Mouse (Mus musculus) embryonic facial prominence, embryonic 11.5 days (tissue): ENCODE data around the gene Tamm41. TPM values are rescaled to one million over a fixed set of nuclear protein-coding genes. Genes with fewer than 3 reads are reported as not detected.

ENCODE experiments used
- ATAC-seq: fragments of 200-750 bp; cut with Nextera tagmentation; replicated peaks from 2 replicates; pipeline ENCODE4 v1.8.0; 2017; ENCODE audit warnings: low read depth; ENCODE audit not compliant: insufficient number of reproducible peaks, low FRiP score, low TSS enrichment
- DNase-seq: peaks from one replicate; pipeline ENCODE4 v3.0.0-alpha.2; 2015; ENCODE audit warnings: low spot score
- H3K27ac ChIP-seq: fragments of 300-500 bp; sonication (generic); replicated peaks from 2 replicates; pipeline ENCODE4 v1.5.1; 2014; ENCODE audit warnings: mild to moderate bottlenecking, low read depth, low read length, control low read depth
- H3K27me3 ChIP-seq: fragments of 300-500 bp; sonication (generic); 2 replicates; pipeline ENCODE4 v1.6.1; 2014; ENCODE audit warnings: mild to moderate bottlenecking, low read length, moderate library complexity, mixed read lengths; ENCODE audit not compliant: control insufficient read depth, insufficient read depth
- H3K36me3 ChIP-seq: fragments of 300-500 bp; sonication (generic); replicated peaks from 2 replicates; pipeline ENCODE4 v1.6.1; 2014; ENCODE audit warnings: low read depth, mild to moderate bottlenecking, low read length, moderate library complexity, mixed read lengths; ENCODE audit not compliant: control insufficient read depth, insufficient read depth
- H3K4me1 ChIP-seq: fragments of 300-500 bp; sonication (generic); 2 replicates; pipeline ENCODE4 v1.6.1; 2014; ENCODE audit warnings: low read length, mixed read lengths; ENCODE audit not compliant: control insufficient read depth, insufficient read depth
- H3K4me2 ChIP-seq: fragments of 300-500 bp; sonication (generic); 2 replicates; pipeline ENCODE4 v1.6.1; 2014; ENCODE audit warnings: low read depth, mild to moderate bottlenecking, control low read depth, low read length, moderate library complexity
- H3K4me3 ChIP-seq: fragments of 300-500 bp; sonication (generic); 2 replicates; pipeline ENCODE4 v1.5.1; 2014; ENCODE audit warnings: low read depth, low read length, control low read depth
- H3K9ac ChIP-seq: fragments of 300-500 bp; sonication (generic); replicated peaks from 2 replicates; pipeline ENCODE4 v1.6.1; 2014; ENCODE audit warnings: mild to moderate bottlenecking, control low read depth, low read length
- H3K9me3 ChIP-seq: fragments of 300-500 bp; sonication (generic); replicated peaks from 2 replicates; pipeline ENCODE4 v1.6.1; 2016; ENCODE audit warnings: mild to moderate bottlenecking, low read length, inconsistent platforms, mixed read lengths; ENCODE audit not compliant: control insufficient read depth
- WGBS: fragments of 180-500 bp; shearing (Covaris S2); extraction: QIAGEN DNeasy Blood & Tissue Kit; methylation state at CpG from one replicate; pipeline ENCODE4 v1.1.7; 2014; 5-methylcytosine and 5-hydroxymethylcytosine counted together
- polyA plus RNA-seq: library from polyadenylated mRNA; unstranded; fragments of >200 nt; fragmentation: Nextera tagmentation; extraction: Ambion mirVana; gene quantifications from 2 replicates; pipeline ENCODE4 v1.2.1, GENCODE M21; 2014

Tamm41 gene
- polyA plus RNA-seq, 1 experiment from 2014 or later, result 81.7 TPM

DNA sequence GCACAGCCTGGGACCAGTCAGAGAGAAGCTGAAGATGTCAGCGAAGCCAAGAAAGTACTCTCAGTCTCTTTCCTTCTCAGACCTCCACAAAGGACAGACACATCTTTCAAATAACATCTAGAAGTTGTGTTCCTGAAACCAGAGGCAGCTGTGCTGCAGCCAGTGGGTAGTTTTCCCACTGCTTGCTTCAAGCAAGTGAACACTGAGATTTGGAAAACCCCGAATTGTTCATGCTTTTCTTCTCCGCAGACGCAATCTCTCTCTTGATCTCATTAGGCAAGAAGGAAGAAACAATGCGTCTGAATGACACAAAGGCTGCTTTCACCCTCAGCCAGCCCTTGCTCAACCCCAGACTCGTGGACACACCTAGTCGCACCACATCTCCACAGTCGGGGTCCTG lies 25.9 kb downstream of the Tamm41 start:
- whole genome bisulfite sequencing, result 76% methylated on average over 8 of the region's 8 CpGs
- Histone ChIP-seq H3K27me3 (no peaks in the 10 kb centered on the region), H3K4me3 (no peak overlapping the region), H3K9ac (no peak overlapping the region), H3K27ac (no peak overlapping the region), H3K4me2 (no peak overlapping the region), H3K9me3 (no peaks in the 10 kb centered on the region), H3K4me1 (no peaks in the 10 kb centered on the region), H3K36me3 (no peaks in the 10 kb centered on the region)
- no peak for ATAC-seq
- DNase-seq, result no peak

DNA sequence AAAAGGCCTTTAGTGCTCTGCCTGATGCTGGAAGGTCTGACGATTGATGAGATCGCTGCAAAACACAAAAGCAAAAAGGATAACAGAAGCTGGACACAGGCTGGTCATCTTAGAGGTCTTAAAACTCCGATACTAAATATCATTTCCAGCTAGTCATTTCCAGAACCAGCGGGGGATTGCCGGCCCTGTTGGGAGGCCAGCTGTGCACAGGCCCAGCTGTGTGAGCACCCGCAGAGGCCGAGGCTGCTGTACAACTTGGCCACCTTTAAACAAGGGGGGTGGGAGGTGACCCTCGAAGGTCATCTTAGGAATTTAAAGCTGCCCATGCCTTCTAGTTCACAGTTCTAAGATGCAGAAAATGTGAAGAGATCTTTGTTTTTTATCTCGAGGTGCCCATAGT lies 26.9 kb downstream of the Tamm41 start:
- ATAC-seq (no peak), DNase-seq (no peak)
- H3K4me1 ChIP-seq, result no peaks in the 10 kb centered on the region
- 75% methylated on average over 9 of the region's 9 CpGs for WGBS
- H3K27me3 ChIP-seq, result no peaks in the 10 kb centered on the region
- H3K36me3 ChIP-seq, result no peaks in the 10 kb centered on the region
- no peak overlapping the region for H3K27ac ChIP-seq
- H3K9ac ChIP-seq, result no peak overlapping the region
- H3K4me2 ChIP-seq, result no peak overlapping the region
- H3K9me3 ChIP-seq, result no peaks in the 10 kb centered on the region
- H3K4me3 ChIP-seq, result no peak overlapping the region

DNA sequence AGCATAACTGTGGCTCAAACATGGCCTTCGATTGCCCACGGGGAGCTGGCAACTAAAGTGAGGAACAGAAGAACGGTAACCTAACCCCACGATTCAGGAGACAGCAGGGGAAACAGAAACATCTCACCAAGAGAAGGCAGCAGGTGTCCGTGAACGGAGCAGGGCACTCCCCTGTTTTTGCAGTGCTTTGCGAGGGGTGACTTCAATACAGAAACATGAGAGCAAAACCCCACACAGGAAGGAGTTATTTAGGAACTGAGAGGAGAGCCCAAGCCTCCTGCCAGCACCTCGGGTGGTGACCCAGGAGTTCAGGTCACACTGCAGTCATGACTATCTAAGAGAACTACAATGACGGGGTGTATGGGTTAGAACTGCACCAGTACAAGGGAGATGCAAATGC lies 27.4 kb downstream of the Tamm41 start:
- Histone ChIP-seq H3K9ac (no peak overlapping the region), H3K9me3 (no peaks in the 10 kb centered on the region), H3K4me1 (no peaks in the 10 kb centered on the region), H3K4me2 (no peak overlapping the region), H3K27me3 (no peaks in the 10 kb centered on the region), H3K4me3 (no peak overlapping the region), H3K36me3 (no peaks in the 10 kb centered on the region), H3K27ac (no peak overlapping the region)
- DNase-seq, result no peak
- WGBS, result 69% methylated on average over 9 of the region's 9 CpGs
- ATAC-seq, result no peak

DNA sequence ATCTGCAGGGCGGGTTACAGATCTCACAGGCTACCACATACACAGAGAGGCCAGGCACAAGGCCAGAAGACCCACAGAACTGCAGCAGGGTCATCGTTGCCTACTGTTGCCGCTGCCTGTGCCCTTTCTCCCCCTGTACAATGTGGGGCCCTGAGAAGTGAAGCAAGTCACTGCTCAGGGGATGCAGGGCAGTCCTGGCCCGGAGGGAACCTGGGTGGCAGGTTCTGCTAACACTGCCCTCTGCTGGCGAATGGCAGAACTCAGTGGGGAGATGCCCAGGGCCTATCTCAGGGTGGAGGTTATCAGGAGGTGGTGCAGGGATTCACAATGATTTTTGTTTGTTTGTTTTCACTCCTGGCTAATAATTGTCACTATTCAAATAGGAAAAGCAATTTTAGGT lies 29.9 kb downstream of the Tamm41 start:
- peak; percentile 63; the same call in 1 of the 2 replicates for ATAC-seq

DNA sequence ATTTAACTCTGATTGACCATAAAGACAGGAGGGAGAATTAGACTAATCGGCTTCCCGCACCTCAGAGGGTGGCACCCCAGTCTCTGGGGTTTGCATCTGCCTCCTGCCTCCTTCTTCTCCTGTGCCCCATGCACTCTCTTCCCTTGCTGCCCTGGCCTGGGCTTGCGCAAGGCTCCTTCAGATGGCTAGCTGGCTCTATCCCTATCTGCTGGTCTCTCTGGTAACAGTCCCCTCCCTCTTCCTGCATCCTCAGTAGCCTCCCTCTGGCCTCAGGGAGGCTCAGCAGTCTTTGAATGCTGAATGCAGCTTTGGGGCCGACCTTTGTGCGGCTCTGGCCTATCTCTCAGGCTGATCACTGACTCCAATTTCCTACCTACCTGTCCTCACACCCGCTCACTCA lies 30.7 kb downstream of the Tamm41 start:
- no peak overlapping the region for H3K27ac ChIP-seq
- no peak overlapping the region for H3K9ac ChIP-seq
- peaks cover 2% of the 10 kb centered on the region for H3K36me3 ChIP-seq
- H3K4me1 ChIP-seq, result no peaks in the 10 kb centered on the region
- WGBS, result 47% methylated on average over 6 of the region's 6 CpGs
- no peaks in the 10 kb centered on the region for H3K9me3 ChIP-seq
- ATAC-seq, result no peak
- H3K27me3 ChIP-seq, result no peaks in the 10 kb centered on the region
- H3K4me2 ChIP-seq, result no peak overlapping the region
- DNase-seq, result peak; percentile 6
- no peak overlapping the region for H3K4me3 ChIP-seq

More for the DNA sequence above, 29.9 kb downstream of the Tamm41 start:
- Histone ChIP-seq H3K4me2 (no peak overlapping the region), H3K9me3 (no peaks in the 10 kb centered on the region), H3K4me1 (no peaks in the 10 kb centered on the region), H3K27me3 (no peaks in the 10 kb centered on the region), H3K27ac (no peak overlapping the region), H3K36me3 (peaks cover 2% of the 10 kb centered on the region), H3K9ac (no peak overlapping the region), H3K4me3 (no peak overlapping the region)
- 31% methylated on average over 5 of the region's 5 CpGs for WGBS
- peak; percentile 86 for DNase-seq

DNA sequence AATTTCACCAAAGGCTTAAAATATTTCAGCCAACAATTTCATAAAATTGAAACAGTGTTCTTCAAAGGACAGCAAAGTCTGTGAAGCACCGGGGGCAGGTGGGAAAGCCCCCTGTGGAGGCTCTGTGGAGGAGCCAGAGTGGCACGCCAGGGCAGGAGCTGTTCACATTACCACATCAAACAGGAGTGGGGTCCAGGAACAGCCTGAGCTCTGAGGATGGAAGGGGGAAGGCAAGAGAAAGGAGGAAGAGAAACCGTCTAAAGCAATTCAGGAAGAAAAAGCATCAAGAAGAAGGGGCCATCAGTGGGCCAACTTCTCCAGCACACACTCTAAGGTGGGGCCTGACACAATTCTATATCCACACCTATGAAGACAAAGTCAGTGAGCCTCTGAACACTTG lies 31.6 kb downstream of the Tamm41 start:
- H3K4me1 ChIP-seq, result no peaks in the 10 kb centered on the region
- H3K9me3 ChIP-seq, result no peaks in the 10 kb centered on the region
- H3K27ac ChIP-seq, result no peak overlapping the region
- no peak overlapping the region for H3K4me3 ChIP-seq
- H3K4me2 ChIP-seq, result no peak overlapping the region
- H3K27me3 ChIP-seq, result no peaks in the 10 kb centered on the region
- H3K9ac ChIP-seq, result no peak overlapping the region
- DNase-seq (no peak), ATAC-seq (no peak)
- WGBS, result 64% methylated on average over 3 of the region's 3 CpGs
- H3K36me3 ChIP-seq, result peaks cover 2% of the 10 kb centered on the region

DNA sequence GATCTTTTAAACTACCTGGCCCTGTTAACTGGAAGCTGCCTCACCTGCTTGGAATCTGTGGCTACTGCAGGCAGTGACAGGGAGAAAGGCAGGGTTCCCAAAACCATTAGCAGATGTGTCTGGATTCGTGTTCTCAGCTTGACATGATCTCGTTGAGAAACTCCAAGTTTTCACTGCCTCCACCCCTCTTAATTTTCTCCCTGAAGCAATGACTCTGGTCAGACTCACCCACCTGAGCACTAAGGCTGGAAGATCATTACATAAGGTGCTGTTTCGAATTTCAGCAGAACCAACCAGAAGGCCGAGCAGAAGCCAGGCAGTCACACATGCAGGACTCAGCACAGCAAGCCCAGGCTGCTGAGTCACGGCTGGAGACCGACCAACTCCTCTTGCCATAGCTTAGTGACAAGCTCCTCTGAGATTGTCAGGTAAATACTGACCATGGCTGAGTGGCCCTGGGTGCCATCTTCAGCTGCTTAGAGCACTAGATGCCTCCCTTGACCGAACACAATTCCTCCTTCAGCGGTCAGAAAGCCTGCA lies 32.3 kb downstream of the Tamm41 start:
- WGBS, result 80% methylated on average over 8 of the region's 8 CpGs
- DNase-seq, result no peak
- H3K36me3 ChIP-seq, result peaks cover 2% of the 10 kb centered on the region
- H3K9me3 ChIP-seq, result no peaks in the 10 kb centered on the region
- no peak overlapping the region for H3K27ac ChIP-seq
- H3K9ac ChIP-seq, result no peak overlapping the region
- no peak for ATAC-seq
- no peak overlapping the region for H3K4me2 ChIP-seq
- H3K27me3 ChIP-seq, result no peaks in the 10 kb centered on the region
- no peaks in the 10 kb centered on the region for H3K4me1 ChIP-seq
- no peak overlapping the region for H3K4me3 ChIP-seq

DNA sequence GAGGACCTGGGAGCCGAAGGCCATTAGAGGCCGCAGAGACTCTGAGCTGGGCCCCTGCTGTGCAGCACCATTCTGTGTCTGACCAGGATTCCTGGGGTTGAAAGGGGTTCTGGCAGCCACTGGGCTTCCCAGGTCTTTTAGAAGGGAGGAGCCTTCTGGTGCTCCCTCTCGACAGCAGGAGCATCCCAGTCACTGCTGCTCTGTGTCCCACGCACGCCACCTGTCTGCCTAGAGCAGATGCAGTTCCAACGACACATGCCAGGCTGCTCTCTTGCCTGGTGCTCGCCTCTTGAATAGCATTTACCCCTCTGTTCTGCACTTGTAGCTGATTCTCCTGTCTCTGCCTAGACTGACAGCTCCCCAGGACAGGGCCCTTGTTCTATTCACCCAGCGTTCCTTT lies 33.0 kb downstream of the Tamm41 start:
- Histone ChIP-seq H3K4me3 (no peak overlapping the region), H3K27me3 (no peaks in the 10 kb centered on the region), H3K9me3 (no peaks in the 10 kb centered on the region), H3K27ac (no peak overlapping the region), H3K36me3 (peaks cover 2% of the 10 kb centered on the region), H3K4me2 (no peak overlapping the region), H3K4me1 (no peaks in the 10 kb centered on the region), H3K9ac (no peak overlapping the region)
- ATAC-seq (no peak), DNase-seq (no peak)
- WGBS, result 86% methylated on average over 8 of the region's 8 CpGs
